Mouse (Mus musculus): ENCODE data around the gene Dyrk1a. TPM values are rescaled to one million over a fixed set of nuclear protein-coding genes. Genes with fewer than 3 reads are reported as not detected.

The Dyrk1a gene
- total RNA-seq, 1 experiment: 33.2 TPM

DNA sequence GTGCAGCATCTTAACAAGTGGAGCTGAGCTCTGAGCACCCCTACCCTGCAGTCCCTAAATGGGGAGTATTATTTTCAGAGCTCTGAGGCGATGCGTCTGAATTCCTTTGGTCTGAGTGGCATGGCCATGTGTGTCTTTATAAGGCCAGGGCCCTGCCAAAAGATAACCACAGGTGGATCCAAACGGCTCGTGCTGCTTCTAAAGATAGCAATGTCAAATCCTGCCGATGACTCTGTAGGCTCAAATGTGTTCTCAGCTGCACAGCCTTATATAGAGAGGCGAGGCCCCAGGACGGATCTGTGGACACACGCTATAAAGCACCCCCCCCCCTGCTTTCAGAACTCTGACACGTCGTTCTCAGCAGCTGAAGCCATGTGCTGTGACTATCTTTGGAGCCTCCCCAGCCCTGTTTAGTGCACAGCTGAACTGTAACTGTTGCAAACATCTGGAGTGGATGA lies 151.8 kb downstream of the Dyrk1a start:
- no peak overlapping the region for H3K9ac ChIP-seq (ENCODE audit: insufficient read depth, low read depth, low read length, poor library complexity, severe bottlenecking)
- no peak overlapping the region for H3K27ac ChIP-seq (ENCODE audit: insufficient read depth, low read depth, low read length, poor library complexity, severe bottlenecking)
- H3K36me3 ChIP-seq (ENCODE audit: control insufficient read depth, insufficient read depth, low read length, poor library complexity, severe bottlenecking): no peaks in the 10 kb centered on the region
- H3K4me1 ChIP-seq (ENCODE audit: control insufficient read depth in 2 of 2, insufficient read depth in 2 of 2, low read length in 2 of 2, poor library complexity in 1 of 2): peaks cover 0 to 10% of the 10 kb centered on the region in 2 experiments; a peak in 1 of 4 replicates
- H3K9me3 ChIP-seq (ENCODE audit: control insufficient read depth, insufficient read depth, low read depth, low read length): no peaks in the 10 kb centered on the region
- H3K4me3 ChIP-seq (ENCODE audit: insufficient read depth in 1 of 2, low read depth in 1 of 2, low read length in 2 of 2, poor library complexity in 1 of 2, severe bottlenecking in 1 of 2): no peak overlapping the region
- in situ Hi-C loops (cut with MboI; ENCODE audit: low sequenced_read_pairs in 2 of 2, unreplicated experiment in 2 of 2): no loop called here
- no peak for DNase-seq (ENCODE audit: low read depth, low spot score)
- no peak for TF ChIP-seq CHD2 (IDR thresholded peaks at IDR 0.05; ENCODE audit: low read depth, low read length)
- no peak for TF ChIP-seq HCFC1 (IDR thresholded peaks at IDR 0.05; ENCODE audit: borderline replicate concordance, insufficient read depth, low read length)
- no peak for TF ChIP-seq MAFK (IDR thresholded peaks at IDR 0.05; ENCODE audit: insufficient read depth, low read depth, low read length)
- TF ChIP-seq ZNF384 (IDR thresholded peaks at IDR 0.05; ENCODE audit: low read depth, low read length): no peak
- no peak for TF ChIP-seq ZC3H11A (IDR thresholded peaks at IDR 0.05; ENCODE audit: borderline replicate concordance, low read depth, low read length)

- Histone ChIP-seq H3K4me1 (ENCODE audit: control insufficient read depth in 2 of 2, insufficient read depth in 2 of 2, low read length in 2 of 2, poor library complexity in 1 of 2) (peaks cover 0 to 10% of the 10 kb centered on the region in 2 experiments; a peak in 1 of 4 replicates), H3K4me3 (ENCODE audit: insufficient read depth in 1 of 2, low read depth in 1 of 2, low read length in 2 of 2, poor library complexity in 1 of 2, severe bottlenecking in 1 of 2) (peak overlapping the region; percentile 6 to 20; a peak in 2 of 4 replicates), H3K27ac (ENCODE audit: insufficient read depth, low read depth, low read length, poor library complexity, severe bottlenecking) (no peak overlapping the region), H3K36me3 (ENCODE audit: control insufficient read depth, insufficient read depth, low read length, poor library complexity, severe bottlenecking) (no peaks in the 10 kb centered on the region), H3K9ac (ENCODE audit: insufficient read depth, low read depth, low read length, poor library complexity, severe bottlenecking) (no peak overlapping the region), H3K9me3 (ENCODE audit: control insufficient read depth, insufficient read depth, low read depth, low read length) (no peaks in the 10 kb centered on the region)
- in situ Hi-C loops (cut with MboI; ENCODE audit: low sequenced_read_pairs in 2 of 2, unreplicated experiment in 2 of 2): no loop called here
- no peak for DNase-seq (ENCODE audit: low read depth, low spot score)
- no peak for TF ChIP-seq HCFC1 (IDR thresholded peaks at IDR 0.05; ENCODE audit: borderline replicate concordance, insufficient read depth, low read length)
- TF ChIP-seq CHD2 (IDR thresholded peaks at IDR 0.05; ENCODE audit: low read depth, low read length): no peak
- no peak for TF ChIP-seq ZNF384 (IDR thresholded peaks at IDR 0.05; ENCODE audit: low read depth, low read length)
- TF ChIP-seq ZC3H11A (IDR thresholded peaks at IDR 0.05; ENCODE audit: borderline replicate concordance, low read depth, low read length): no peak
- TF ChIP-seq MAFK (IDR thresholded peaks at IDR 0.05; ENCODE audit: insufficient read depth, low read depth, low read length): no peak
Measured at GRCm38 (mm10) chr16:94722936-94723335, 153.1 kb downstream of the Dyrk1a start.

GRCm38 (mm10) chr16:94724061-94724596 lies 154.3 kb downstream of the Dyrk1a start:
- in situ Hi-C loops (cut with MboI; ENCODE audit: low sequenced_read_pairs in 2 of 2, unreplicated experiment in 2 of 2): no loop called here
- TF ChIP-seq ZNF384 (IDR thresholded peaks at IDR 0.05; ENCODE audit: low read depth, low read length): no peak
- TF ChIP-seq MAFK (IDR thresholded peaks at IDR 0.05; ENCODE audit: insufficient read depth, low read depth, low read length): no peak
- no peak for TF ChIP-seq CHD2 (IDR thresholded peaks at IDR 0.05; ENCODE audit: low read depth, low read length)
- TF ChIP-seq ZC3H11A (IDR thresholded peaks at IDR 0.05; ENCODE audit: borderline replicate concordance, low read depth, low read length): no peak
- no peak for TF ChIP-seq HCFC1 (IDR thresholded peaks at IDR 0.05; ENCODE audit: borderline replicate concordance, insufficient read depth, low read length)
- H3K4me3 ChIP-seq (ENCODE audit: insufficient read depth in 1 of 2, low read depth in 1 of 2, low read length in 2 of 2, poor library complexity in 1 of 2, severe bottlenecking in 1 of 2): peak overlapping the region; percentile 54 to 63

DNA sequence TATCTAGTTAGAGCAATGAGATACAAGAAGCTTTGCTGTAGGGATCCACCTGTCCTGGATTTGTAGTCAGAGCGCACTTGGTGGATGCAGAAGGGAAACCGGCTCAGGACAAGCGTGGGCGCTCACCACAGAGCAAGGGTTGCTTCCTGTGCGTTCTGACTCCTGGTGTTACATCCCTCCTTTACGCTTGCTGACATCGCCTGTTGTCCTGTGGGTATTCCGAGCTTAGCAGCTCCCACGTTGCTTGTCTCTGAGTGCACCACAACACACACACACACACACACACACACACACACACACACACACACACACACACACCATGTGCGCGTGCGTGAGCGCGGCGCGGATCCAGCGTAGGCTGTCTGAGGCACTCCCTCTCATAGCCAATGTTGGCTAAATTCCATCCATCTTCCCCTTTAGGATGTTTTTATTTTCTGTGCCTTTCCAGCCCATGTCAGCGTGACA lies 155.0 kb downstream of the Dyrk1a start:
- TF ChIP-seq MAFK (IDR thresholded peaks at IDR 0.05; ENCODE audit: insufficient read depth, low read depth, low read length) (no peak), ZNF384 (IDR thresholded peaks at IDR 0.05; ENCODE audit: low read depth, low read length) (no peak), HCFC1 (IDR thresholded peaks at IDR 0.05; ENCODE audit: borderline replicate concordance, insufficient read depth, low read length) (no peak), ZC3H11A (IDR thresholded peaks at IDR 0.05; ENCODE audit: borderline replicate concordance, low read depth, low read length) (no peak), CHD2 (IDR thresholded peaks at IDR 0.05; ENCODE audit: low read depth, low read length) (no peak)
- Histone ChIP-seq H3K9ac (ENCODE audit: insufficient read depth, low read depth, low read length, poor library complexity, severe bottlenecking) (peak overlapping the region; percentile 34), H3K27ac (ENCODE audit: insufficient read depth, low read depth, low read length, poor library complexity, severe bottlenecking) (no peak overlapping the region), H3K4me1 (ENCODE audit: control insufficient read depth in 2 of 2, insufficient read depth in 2 of 2, low read length in 2 of 2, poor library complexity in 1 of 2) (peaks cover 0 to 8% of the 10 kb centered on the region in 2 experiments; a peak in 1 of 4 replicates), H3K9me3 (ENCODE audit: control insufficient read depth, insufficient read depth, low read depth, low read length) (no peaks in the 10 kb centered on the region), H3K4me3 (ENCODE audit: insufficient read depth in 1 of 2, low read depth in 1 of 2, low read length in 2 of 2, poor library complexity in 1 of 2, severe bottlenecking in 1 of 2) (peak overlapping the region; percentile 54 to 63), H3K36me3 (ENCODE audit: control insufficient read depth, insufficient read depth, low read length, poor library complexity, severe bottlenecking) (no peaks in the 10 kb centered on the region)
- no peak for DNase-seq (ENCODE audit: low read depth, low spot score)
- in situ Hi-C loops (cut with MboI; ENCODE audit: low sequenced_read_pairs in 2 of 2, unreplicated experiment in 2 of 2): no loop called here

More at GRCm38 (mm10) chr16:94724061-94724596, 154.3 kb downstream of the Dyrk1a start:
- DNase-seq (ENCODE audit: low read depth, low spot score): peak; percentile 95
- Histone ChIP-seq H3K36me3 (ENCODE audit: control insufficient read depth, insufficient read depth, low read length, poor library complexity, severe bottlenecking) (no peaks in the 10 kb centered on the region), H3K4me1 (ENCODE audit: control insufficient read depth in 2 of 2, insufficient read depth in 2 of 2, low read length in 2 of 2, poor library complexity in 1 of 2) (peaks cover 0 to 8% of the 10 kb centered on the region in 2 experiments; a peak in 1 of 4 replicates), H3K27ac (ENCODE audit: insufficient read depth, low read depth, low read length, poor library complexity, severe bottlenecking) (peak overlapping the region; percentile 37; the same call in 1 of the 2 replicates), H3K9me3 (ENCODE audit: control insufficient read depth, insufficient read depth, low read depth, low read length) (no peaks in the 10 kb centered on the region), H3K9ac (ENCODE audit: insufficient read depth, low read depth, low read length, poor library complexity, severe bottlenecking) (peak overlapping the region; percentile 46; the same call in 1 of the 2 replicates)
